Mouse (Mus musculus): ENCODE results near the gene Skint6.
"Not testable (repeated sequence)": the region's sequence is repeated elsewhere in the genome, so short reads cannot be mapped to it uniquely, and the experiment has no call there.

Skint6 gene

GRCm38 (mm10) chr4:113286873-113287272 is at the start of gene Skint6:
Gene Skint6, minus strand, starts transcription at chr4:113286973.
- DNase-seq (ENCODE audit: low read depth, low spot score), result no peak

- no peak for DNase-seq (ENCODE audit: low read depth, low spot score)
These were observed 34.1 kb upstream of the Skint6 start for GRCm38 (mm10) chr4:113320911-113321310.

GRCm38 (mm10) chr4:113301773-113302473 is 15.2 kb upstream of the Skint6 start:
- DNase-seq (ENCODE audit: low read depth, low spot score), result no peak

GRCm38 (mm10) chr4:113263363-113264060 is 23.3 kb downstream of the Skint6 start:
- DNase-seq (ENCODE audit: low read depth, low spot score), result no peak

- DNase-seq (ENCODE audit: low read depth, low spot score), result no peak
These were observed 41.0 kb downstream of the Skint6 start for GRCm38 (mm10) chr4:113245808-113246207.

GRCm38 (mm10) chr4:113067621-113068020 is 219.2 kb downstream of the Skint6 start:
- no peak for DNase-seq (ENCODE audit: low read depth, low spot score)

- not testable (repeated sequence) for DNase-seq (ENCODE audit: low read depth, low spot score)
These were observed 307.6 kb downstream of the Skint6 start for GRCm38 (mm10) chr4:112979160-112979559.

GRCm38 (mm10) chr4:112790646-112791045 is 496.1 kb downstream of the Skint6 start:
- DNase-seq (ENCODE audit: low read depth, low spot score), result no peak

- no peak for DNase-seq (ENCODE audit: low read depth, low spot score)
These were observed 512.0 kb downstream of the Skint6 start, which contains the start of gene Skint10 for GRCm38 (mm10) chr4:112774766-112775165. Gene Skint10, minus strand, starts transcription at chr4:112774866.
